Mouse (Mus musculus) forebrain, embryonic 14.5 days (tissue): Measurements from ENCODE around the gene Gm20388. TPM values are rescaled to one million over a fixed set of nuclear protein-coding genes. Genes with fewer than 3 reads are reported as not detected.

Experiments used
- ATAC-seq: fragments of 200-750 bp; cut with Nextera tagmentation; 2 replicates; pipeline ENCODE4 v1.8.0; 2017; ENCODE audit warnings: mild to moderate bottlenecking, moderate library complexity
- DNase-seq: peaks from one replicate; pipeline ENCODE4 v3.0.0-alpha.2; 2015; ENCODE audit warnings: low spot score
- H3K27ac ChIP-seq: fragments of 300-500 bp; sonication (generic); 2 replicates; pipeline ENCODE4 v1.5.1; 2014; ENCODE audit warnings: low read depth, mild to moderate bottlenecking, control low read depth, low read length, moderate library complexity
- H3K27me3 ChIP-seq: fragments of 300-500 bp; sonication (generic); replicated peaks from 2 replicates; pipeline ENCODE4 v1.6.1; 2014; ENCODE audit warnings: low read length, control low read depth, mixed read lengths; ENCODE audit not compliant: control insufficient read depth, insufficient read depth
- H3K36me3 ChIP-seq: fragments of 300-500 bp; sonication (generic); 2 replicates; pipeline ENCODE4 v1.6.1; 2014; ENCODE audit warnings: low read length, control low read depth; ENCODE audit not compliant: control insufficient read depth, insufficient read depth
- H3K4me1 ChIP-seq: fragments of 300-500 bp; sonication (generic); 2 replicates; pipeline ENCODE4 v1.6.1; 2014; ENCODE audit warnings: antibody characterized with exemption, low read length, control low read depth; ENCODE audit not compliant: control insufficient read depth, insufficient read depth
- H3K4me2 ChIP-seq: fragments of 300-500 bp; sonication (generic); 2 replicates; pipeline ENCODE4 v1.6.1; 2014; ENCODE audit warnings: mild to moderate bottlenecking, control low read depth, low read length
- H3K4me3 ChIP-seq: fragments of 300-500 bp; sonication (generic); 2 replicates; pipeline ENCODE4 v1.5.1; 2014; ENCODE audit warnings: low read depth, low read length, control low read depth
- H3K9ac ChIP-seq: fragments of 300-500 bp; sonication (generic); 2 replicates; pipeline ENCODE4 v1.6.1; 2014; ENCODE audit warnings: mild to moderate bottlenecking, low read length, control low read depth, moderate library complexity
- H3K9me3 ChIP-seq: fragments of 300-500 bp; sonication (generic); replicated peaks from 2 replicates; pipeline ENCODE4 v1.6.1; 2016; ENCODE audit warnings: low read length, control low read depth, mixed read lengths; ENCODE audit not compliant: control insufficient read depth
- WGBS: fragments of 180-500 bp; shearing (Covaris S2); extraction: QIAGEN DNeasy Blood & Tissue Kit; methylation state at CpG from one replicate; pipeline ENCODE4 v1.1.7; 2014; 5-methylcytosine and 5-hydroxymethylcytosine counted together
- polyA plus RNA-seq: library from polyadenylated mRNA; unstranded; fragments of >200 nt; fragmentation: Nextera tagmentation; extraction: Ambion mirVana; gene quantifications from 2 replicates; pipeline ENCODE4 v1.2.1, GENCODE M21; 2014

The Gm20388 gene
- polyA plus RNA-seq, 1 experiment from 2014 or later = 7.4 TPM

DNA sequence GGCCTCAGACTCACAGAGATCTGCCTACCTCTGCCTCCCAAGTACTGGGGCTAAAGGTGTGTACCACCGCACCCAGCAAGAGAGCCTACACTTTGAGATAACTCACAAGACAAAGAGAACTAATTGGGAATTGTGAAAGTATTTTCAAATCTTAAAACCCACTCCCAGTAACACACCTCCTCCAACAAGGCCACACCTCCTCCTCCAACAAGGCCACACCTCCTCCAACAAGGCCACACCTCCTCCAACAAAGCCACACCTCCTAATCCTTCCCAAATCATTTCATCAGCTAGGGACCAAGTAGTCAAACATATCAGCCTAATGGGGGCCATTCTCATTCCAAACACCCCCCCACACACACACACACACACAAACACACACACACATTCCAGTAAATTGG, 3863.8 kb downstream of the Gm20388 start:
- no peak overlapping the region for H3K4me2 ChIP-seq
- DNase-seq = no peak
- no peaks in the 10 kb centered on the region for H3K27me3 ChIP-seq
- H3K36me3 ChIP-seq = no peaks in the 10 kb centered on the region
- 100% methylated on average over 1 of the region's 1 CpGs for WGBS
- no peak overlapping the region for H3K4me3 ChIP-seq
- no peak overlapping the region for H3K27ac ChIP-seq
- no peak for ATAC-seq
- H3K4me1 ChIP-seq = no peaks in the 10 kb centered on the region
- H3K9ac ChIP-seq = no peak overlapping the region
- H3K9me3 ChIP-seq = no peaks in the 10 kb centered on the region

DNA sequence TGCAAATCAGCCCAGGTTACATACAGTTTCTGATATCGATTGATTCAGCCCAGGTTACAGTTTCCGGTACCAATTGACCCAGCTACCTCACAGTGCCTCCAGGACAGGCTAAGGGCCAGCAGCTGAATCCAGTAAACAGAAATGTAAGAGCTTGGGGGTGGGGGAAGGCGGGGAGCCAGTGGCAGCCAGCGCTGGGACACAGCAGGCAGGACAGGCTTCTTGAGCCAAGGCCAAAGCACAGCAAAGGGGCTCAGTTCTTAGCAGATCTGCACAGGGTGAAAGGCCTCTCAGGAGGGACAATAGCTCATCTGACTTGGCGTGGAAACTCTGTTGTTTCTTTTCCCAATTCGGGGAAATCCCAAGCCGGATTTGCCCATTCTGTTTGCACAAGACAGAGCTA, 3866.7 kb downstream of the Gm20388 start:
- no peak overlapping the region for H3K4me2 ChIP-seq
- H3K27me3 ChIP-seq = no peaks in the 10 kb centered on the region
- DNase-seq (no peak), ATAC-seq (no peak)
- no peaks in the 10 kb centered on the region for H3K4me1 ChIP-seq
- 38% methylated on average over 7 of the region's 7 CpGs for WGBS
- no peak overlapping the region for H3K27ac ChIP-seq
- no peaks in the 10 kb centered on the region for H3K36me3 ChIP-seq
- H3K4me3 ChIP-seq = no peak overlapping the region
- H3K9ac ChIP-seq = no peak overlapping the region
- H3K9me3 ChIP-seq = no peaks in the 10 kb centered on the region

DNA sequence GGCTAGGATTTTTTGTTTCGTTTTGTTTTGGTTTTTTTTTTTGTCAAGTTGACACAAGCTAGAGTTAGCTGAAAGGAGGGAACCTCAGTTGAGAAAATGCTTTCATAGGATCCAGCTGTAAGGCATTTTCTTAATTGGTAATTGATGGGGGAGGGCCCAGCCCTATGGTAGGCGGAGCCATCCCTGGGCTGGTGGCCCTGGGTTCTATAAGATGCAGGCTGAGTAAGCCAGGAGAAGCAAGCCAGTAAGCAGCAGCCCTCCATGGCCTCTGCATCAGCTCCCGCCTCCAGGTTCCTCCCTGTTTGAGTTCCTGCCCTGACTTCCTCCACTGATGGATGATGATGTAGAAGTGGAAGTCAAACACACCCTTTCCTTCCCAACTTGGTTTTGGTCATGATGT, 3869.8 kb downstream of the Gm20388 start:
- no peaks in the 10 kb centered on the region for H3K36me3 ChIP-seq
- H3K27me3 ChIP-seq = no peaks in the 10 kb centered on the region
- H3K4me3 ChIP-seq = no peak overlapping the region
- 59% methylated on average over 3 of the region's 3 CpGs for WGBS
- H3K27ac ChIP-seq = no peak overlapping the region
- no peak overlapping the region for H3K9ac ChIP-seq
- ATAC-seq = no peak
- no peaks in the 10 kb centered on the region for H3K9me3 ChIP-seq
- no peak overlapping the region for H3K4me2 ChIP-seq
- DNase-seq = no peak
- no peaks in the 10 kb centered on the region for H3K4me1 ChIP-seq

DNA sequence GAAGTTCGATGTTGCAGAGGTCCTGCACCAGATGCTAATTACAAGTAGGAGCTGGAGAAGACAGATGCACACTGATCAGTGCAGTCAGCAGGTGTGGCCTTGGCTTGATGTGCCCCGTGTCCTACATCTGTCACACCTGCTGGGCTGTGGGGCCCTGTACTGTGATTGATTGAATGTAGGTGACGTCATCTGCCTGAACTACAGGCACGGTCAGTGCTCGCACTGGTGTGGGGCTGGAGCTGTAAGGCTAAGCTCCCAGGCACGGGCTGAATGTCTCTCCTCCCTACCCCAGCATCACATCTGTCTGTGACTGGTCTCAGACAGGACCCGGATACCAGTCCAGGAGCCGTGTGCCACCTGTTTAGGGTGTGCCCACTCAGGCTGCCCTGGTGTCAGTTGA, 3870.6 kb downstream of the Gm20388 start:
- Histone ChIP-seq H3K27ac (no peak overlapping the region), H3K9me3 (no peaks in the 10 kb centered on the region), H3K4me1 (no peaks in the 10 kb centered on the region), H3K4me3 (no peak overlapping the region), H3K36me3 (no peaks in the 10 kb centered on the region), H3K4me2 (no peak overlapping the region), H3K9ac (no peak overlapping the region), H3K27me3 (no peaks in the 10 kb centered on the region)
- no peak for DNase-seq
- ATAC-seq = no peak
- WGBS = 72% methylated on average over 8 of the region's 8 CpGs

DNA sequence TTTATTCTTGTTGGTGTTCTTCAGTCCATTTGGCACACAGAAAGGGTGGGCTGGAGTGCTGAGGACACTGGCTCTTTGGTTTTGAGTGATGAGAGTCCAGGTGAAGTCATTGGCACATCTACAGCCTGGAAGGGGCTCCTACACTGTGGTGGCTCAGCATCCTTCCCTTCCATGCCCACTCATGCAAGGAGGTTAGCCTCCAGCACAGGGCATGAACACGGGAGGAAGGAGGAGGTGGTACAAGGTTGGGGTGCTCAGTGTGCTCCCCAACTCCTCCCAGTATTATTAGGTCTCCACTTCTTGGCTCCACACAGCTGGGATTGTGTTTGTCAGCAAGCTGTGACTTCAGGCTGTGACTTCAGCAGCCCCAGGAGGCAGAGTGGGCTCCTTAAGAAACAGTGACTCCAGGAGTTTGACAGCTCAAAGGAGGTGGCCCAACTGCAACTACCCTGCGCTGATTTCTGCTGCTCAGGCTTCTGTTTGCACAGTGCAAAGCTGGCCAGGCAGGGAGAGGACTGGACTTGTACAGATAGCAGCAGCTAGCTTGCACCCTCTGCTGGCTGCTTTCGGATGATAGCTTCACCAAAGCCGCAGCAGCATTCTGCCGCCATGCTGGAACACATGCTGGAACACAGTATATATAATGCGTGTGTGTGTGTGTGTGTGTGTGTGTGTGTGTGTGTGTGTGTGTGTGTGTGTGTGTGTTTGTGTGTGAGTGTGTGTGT, 3873.0 kb downstream of the Gm20388 start:
- no peaks in the 10 kb centered on the region for H3K9me3 ChIP-seq
- H3K4me2 ChIP-seq = no peak overlapping the region
- H3K4me1 ChIP-seq = no peaks in the 10 kb centered on the region
- H3K36me3 ChIP-seq = no peaks in the 10 kb centered on the region
- peak; percentile 94 for DNase-seq
- 11% methylated on average over 6 of the region's 6 CpGs for WGBS
- 0 out of 2 replicates have a peak overlapping the region, but pooled peaks have one; percentile 2 for H3K9ac ChIP-seq
- ATAC-seq = peak; percentile 92
- H3K27ac ChIP-seq = no peak overlapping the region
- H3K27me3 ChIP-seq = no peaks in the 10 kb centered on the region
- no peak overlapping the region for H3K4me3 ChIP-seq

DNA sequence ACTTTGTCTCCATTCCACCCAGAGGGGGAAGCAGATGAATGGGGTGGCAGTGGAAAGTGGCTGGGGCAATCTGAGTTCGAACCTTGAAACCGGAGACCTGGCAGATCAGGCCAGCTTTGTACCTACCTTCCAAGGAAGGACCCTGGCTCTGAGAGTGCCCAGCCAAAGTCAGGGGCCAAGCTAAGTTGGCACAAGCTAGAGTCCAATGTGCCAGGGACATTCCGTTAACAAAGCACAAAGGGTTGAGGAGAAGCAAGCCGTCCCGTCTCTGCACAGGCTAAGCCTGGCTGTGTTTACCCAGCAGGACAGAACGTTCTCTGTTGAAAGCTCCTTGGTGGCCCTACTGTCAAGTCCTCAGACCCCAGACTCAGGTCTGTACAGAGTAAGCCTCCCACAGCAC, 3875.5 kb downstream of the Gm20388 start:
- Histone ChIP-seq H3K9me3 (no peaks in the 10 kb centered on the region), H3K27me3 (no peaks in the 10 kb centered on the region), H3K4me1 (no peaks in the 10 kb centered on the region), H3K4me2 (no peak overlapping the region), H3K9ac (no peak overlapping the region), H3K36me3 (no peaks in the 10 kb centered on the region), H3K27ac (no peak overlapping the region), H3K4me3 (no peak overlapping the region)
- ATAC-seq = no peak
- no peak for DNase-seq
- WGBS = 80% methylated on average over 6 of the region's 6 CpGs

DNA sequence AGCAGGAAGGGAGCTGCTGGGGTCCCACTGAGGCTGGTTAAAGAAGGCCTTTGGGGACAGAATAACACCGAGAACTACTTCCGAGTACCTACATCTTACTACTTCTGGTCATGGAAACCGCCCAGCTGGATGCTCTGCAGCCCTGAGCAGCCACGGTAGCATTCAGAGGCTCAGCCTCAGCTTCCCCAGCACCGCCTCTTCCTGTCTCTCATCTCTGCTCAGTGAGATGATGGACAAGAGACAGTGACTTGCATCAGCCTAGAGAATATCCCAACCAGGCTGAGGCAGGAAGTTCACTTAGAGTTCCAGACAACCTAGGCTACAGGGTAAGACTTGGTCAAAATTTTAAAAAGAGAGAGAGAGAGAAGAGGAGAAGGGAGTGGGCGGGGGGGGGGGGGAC, 3876.0 kb downstream of the Gm20388 start:
- no peak for DNase-seq
- Histone ChIP-seq H3K36me3 (no peaks in the 10 kb centered on the region), H3K4me3 (no peak overlapping the region), H3K27ac (no peak overlapping the region), H3K4me2 (no peak overlapping the region), H3K9ac (no peak overlapping the region), H3K4me1 (no peaks in the 10 kb centered on the region; the same call in 1 of the 2 replicates), H3K27me3 (no peaks in the 10 kb centered on the region), H3K9me3 (no peaks in the 10 kb centered on the region)
- no peak for ATAC-seq
- WGBS = 75% methylated on average over 6 of the region's 6 CpGs

DNA sequence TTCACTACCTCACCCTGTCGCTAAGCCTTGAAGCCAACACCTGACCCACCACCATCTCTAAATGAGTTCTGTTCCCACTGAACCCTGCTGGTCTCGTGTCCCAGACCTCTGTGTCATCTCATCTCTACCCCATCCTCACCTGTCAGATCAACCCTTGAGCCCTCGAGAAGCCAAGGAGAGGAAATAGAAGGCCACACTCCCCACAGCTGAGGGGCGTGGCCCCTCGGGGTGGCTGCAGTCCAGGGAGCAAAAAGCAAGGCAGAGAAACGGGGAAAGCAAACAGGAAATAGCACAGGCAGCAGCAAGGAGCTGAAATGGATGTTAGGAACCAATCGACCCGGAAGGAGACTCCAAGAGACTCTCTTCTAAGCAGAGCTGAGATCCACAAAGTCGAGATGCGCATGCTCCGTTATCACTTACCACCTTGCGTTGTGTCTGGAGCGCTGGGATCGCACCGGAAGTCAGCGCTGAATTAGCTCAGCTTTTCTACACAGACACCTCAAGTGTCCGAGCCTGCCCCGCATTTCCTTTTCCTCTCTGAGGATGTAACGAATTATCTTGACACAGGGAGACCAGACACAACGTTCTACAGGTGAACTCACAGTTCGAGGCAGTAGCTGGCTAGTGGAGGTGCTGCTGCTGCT, 3876.7 kb downstream of the Gm20388 start:
- Histone ChIP-seq H3K4me2 (no peak overlapping the region), H3K27ac (no peak overlapping the region), H3K36me3 (no peaks in the 10 kb centered on the region), H3K27me3 (no peaks in the 10 kb centered on the region), H3K9ac (no peak overlapping the region), H3K9me3 (no peaks in the 10 kb centered on the region), H3K4me3 (no peak overlapping the region), H3K4me1 (peaks cover 2% of the 10 kb centered on the region; the same call in 1 of the 2 replicates)
- ATAC-seq (no peak), DNase-seq (no peak)
- 62% methylated on average over 21 of the region's 21 CpGs for WGBS

DNA sequence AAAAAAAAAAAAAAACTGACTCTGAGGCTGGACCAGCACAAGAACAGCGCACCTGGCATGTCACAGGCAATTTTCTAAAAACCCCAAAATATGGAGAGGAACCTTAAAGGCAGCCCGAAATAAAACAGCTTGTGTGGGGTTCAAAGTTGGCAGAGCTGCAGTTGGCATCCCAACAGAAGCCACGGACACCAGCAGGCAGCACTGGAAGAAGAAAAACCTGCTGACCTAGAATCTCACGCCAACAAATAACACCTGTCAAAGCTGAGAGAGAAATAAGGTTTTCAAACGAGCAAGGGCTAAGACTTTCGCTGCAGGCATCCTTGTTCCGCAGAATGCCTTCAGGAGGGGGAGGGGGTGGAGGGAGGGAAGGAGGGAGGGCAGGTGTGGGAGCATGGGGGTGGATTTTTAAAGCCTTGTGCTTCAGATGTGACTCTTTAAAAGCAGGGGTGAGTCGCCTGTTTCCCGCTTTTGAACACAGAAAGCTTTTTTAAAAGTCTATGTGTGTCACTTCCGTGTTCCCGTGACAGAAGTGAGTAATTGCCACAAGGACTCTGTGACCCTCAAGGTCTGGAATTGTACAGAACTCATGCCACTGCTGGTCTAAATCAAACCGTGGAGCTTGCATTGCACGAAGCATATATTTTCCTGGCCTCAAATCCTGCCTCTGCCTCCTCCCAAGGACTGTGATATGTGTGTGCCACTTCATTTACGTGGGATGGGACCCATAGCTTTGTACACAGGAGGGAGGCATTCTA, 3878.0 kb downstream of the Gm20388 start:
- no peak for ATAC-seq
- Histone ChIP-seq H3K4me1 (peaks cover 2% of the 10 kb centered on the region; the same call in 1 of the 2 replicates), H3K4me2 (no peak overlapping the region), H3K9ac (no peak overlapping the region), H3K36me3 (no peaks in the 10 kb centered on the region), H3K27me3 (no peaks in the 10 kb centered on the region), H3K9me3 (no peaks in the 10 kb centered on the region), H3K4me3 (no peak overlapping the region), H3K27ac (no peak overlapping the region)
- DNase-seq = no peak
- 58% methylated on average over 14 of the region's 14 CpGs for WGBS
